Mouse (Mus musculus): ENCODE data around the gene Nrxn1. TPM values are rescaled to one million over a fixed set of nuclear protein-coding genes. Genes with fewer than 3 reads are reported as not detected.

Gene Nrxn1
- total and polyA plus RNA-seq, 3 experiments: 0.22 TPM; not detected in 2

GRCm38 (mm10) chr17:90583196-90583595, 509.7 kb downstream of the Nrxn1 start:
- Histone ChIP-seq H3K36me3 (replicated peaks) (no peaks in the 10 kb centered on the region), H3K4me3 (ENCODE audit: low read depth, low read length) (no peak overlapping the region), H3K27me3 (ENCODE audit: insufficient read depth, low read length) (no peaks in the 10 kb centered on the region), H3K9me3 (replicated peaks) (no peaks in the 10 kb centered on the region), H3K4me1 (ENCODE audit: insufficient read depth, low read depth, low read length) (no peaks in the 10 kb centered on the region)
- DNase-seq (ENCODE audit: low spot score): no peak
- no peak for ATAC-seq (ENCODE audit: extremely low read depth, insufficient number of reproducible peaks, low FRiP score, poor library complexity, severe bottlenecking)
- TF ChIP-seq GATA1 (IDR thresholded peaks at IDR 0.05; ENCODE audit: borderline replicate concordance, low read length) (no peak), GATA2 (IDR thresholded peaks at IDR 0.05; ENCODE audit: borderline replicate concordance, low read depth, low read length) (no peak), TAL1 (conservative IDR thresholded peaks at IDR 0.05; ENCODE audit: low read depth, low read length) (no peak), CTCF (IDR thresholded peaks at IDR 0.05; ENCODE audit: low read depth, low read length) (no peak), POLR2AphosphoS5 (IDR thresholded peaks at IDR 0.05; ENCODE audit: insufficient replicate concordance, low read depth, low read length) (no peak)

- Histone ChIP-seq H3K9me3 (replicated peaks) (peaks cover 4% of the 10 kb centered on the region), H3K27me3 (ENCODE audit: insufficient read depth, low read length) (no peaks in the 10 kb centered on the region), H3K36me3 (replicated peaks) (no peaks in the 10 kb centered on the region), H3K4me3 (ENCODE audit: low read depth, low read length) (no peak overlapping the region), H3K4me1 (ENCODE audit: insufficient read depth, low read depth, low read length) (no peaks in the 10 kb centered on the region)
- DNase-seq (ENCODE audit: low spot score) (no peak), ATAC-seq (ENCODE audit: extremely low read depth, insufficient number of reproducible peaks, low FRiP score, poor library complexity, severe bottlenecking) (no peak)
- no peak for TF ChIP-seq GATA1 (IDR thresholded peaks at IDR 0.05; ENCODE audit: borderline replicate concordance, low read length)
- TF ChIP-seq GATA2 (IDR thresholded peaks at IDR 0.05; ENCODE audit: borderline replicate concordance, low read depth, low read length): no peak
- TF ChIP-seq CTCF (IDR thresholded peaks at IDR 0.05; ENCODE audit: low read depth, low read length): no peak
Measured at GRCm38 (mm10) chr17:90569877-90570276, 523.0 kb downstream of the Nrxn1 start.

GRCm38 (mm10) chr17:90565186-90565585, 527.7 kb downstream of the Nrxn1 start:
- Histone ChIP-seq H3K27me3 (ENCODE audit: insufficient read depth, low read length) (no peaks in the 10 kb centered on the region), H3K4me3 (ENCODE audit: low read depth, low read length) (no peak overlapping the region), H3K4me1 (ENCODE audit: insufficient read depth, low read depth, low read length) (no peaks in the 10 kb centered on the region), H3K36me3 (replicated peaks) (no peaks in the 10 kb centered on the region), H3K9me3 (replicated peaks) (peaks cover 4% of the 10 kb centered on the region)
- no peak for DNase-seq (ENCODE audit: low spot score)
- ATAC-seq (ENCODE audit: extremely low read depth, insufficient number of reproducible peaks, low FRiP score, poor library complexity, severe bottlenecking): no peak
- TF ChIP-seq CTCF (IDR thresholded peaks at IDR 0.05; ENCODE audit: low read depth, low read length) (no peak), GATA2 (IDR thresholded peaks at IDR 0.05; ENCODE audit: borderline replicate concordance, low read depth, low read length) (no peak), GATA1 (IDR thresholded peaks at IDR 0.05; ENCODE audit: borderline replicate concordance, low read length) (no peak), POLR2AphosphoS5 (IDR thresholded peaks at IDR 0.05; ENCODE audit: insufficient replicate concordance, low read depth, low read length) (no peak), TAL1 (conservative IDR thresholded peaks at IDR 0.05; ENCODE audit: low read depth, low read length) (no peak)

- Histone ChIP-seq H3K36me3 (replicated peaks) (no peaks in the 10 kb centered on the region), H3K27me3 (ENCODE audit: insufficient read depth, low read length) (no peaks in the 10 kb centered on the region), H3K4me3 (ENCODE audit: low read depth, low read length) (no peak overlapping the region), H3K4me1 (ENCODE audit: insufficient read depth, low read depth, low read length) (no peaks in the 10 kb centered on the region), H3K9me3 (replicated peaks) (no peaks in the 10 kb centered on the region)
- TF ChIP-seq TAL1 (conservative IDR thresholded peaks at IDR 0.05; ENCODE audit: low read depth, low read length): no peak
- no peak for DNase-seq (ENCODE audit: low spot score)
- ATAC-seq (ENCODE audit: extremely low read depth, insufficient number of reproducible peaks, low FRiP score, poor library complexity, severe bottlenecking): no peak
Measured at GRCm38 (mm10) chr17:90556376-90556775, 536.5 kb downstream of the Nrxn1 start.

- Histone ChIP-seq H3K4me1 (ENCODE audit: insufficient read depth, low read depth, low read length) (no peaks in the 10 kb centered on the region), H3K27me3 (ENCODE audit: insufficient read depth, low read length) (no peaks in the 10 kb centered on the region), H3K36me3 (replicated peaks) (no peaks in the 10 kb centered on the region), H3K9me3 (replicated peaks) (no peaks in the 10 kb centered on the region), H3K4me3 (ENCODE audit: low read depth, low read length) (no peak overlapping the region)
- no peak for DNase-seq (ENCODE audit: low spot score)
- no peak for ATAC-seq (ENCODE audit: extremely low read depth, insufficient number of reproducible peaks, low FRiP score, poor library complexity, severe bottlenecking)
- no peak for TF ChIP-seq CTCF (IDR thresholded peaks at IDR 0.05; ENCODE audit: low read depth, low read length)
- TF ChIP-seq POLR2AphosphoS5 (IDR thresholded peaks at IDR 0.05; ENCODE audit: insufficient replicate concordance, low read depth, low read length): no peak
- no peak for TF ChIP-seq TAL1 (conservative IDR thresholded peaks at IDR 0.05; ENCODE audit: low read depth, low read length)
- TF ChIP-seq GATA1 (IDR thresholded peaks at IDR 0.05; ENCODE audit: borderline replicate concordance, low read length): no peak
- no peak for TF ChIP-seq GATA2 (IDR thresholded peaks at IDR 0.05; ENCODE audit: borderline replicate concordance, low read depth, low read length)
Measured at GRCm38 (mm10) chr17:90550415-90550814, 542.5 kb downstream of the Nrxn1 start.

- Histone ChIP-seq H3K9me3 (replicated peaks) (no peaks in the 10 kb centered on the region), H3K4me3 (ENCODE audit: low read depth, low read length) (no peak overlapping the region), H3K36me3 (replicated peaks) (no peaks in the 10 kb centered on the region), H3K27me3 (ENCODE audit: insufficient read depth, low read length) (no peaks in the 10 kb centered on the region), H3K4me1 (ENCODE audit: insufficient read depth, low read depth, low read length) (no peaks in the 10 kb centered on the region)
- DNase-seq (ENCODE audit: low spot score): no peak
- ATAC-seq (ENCODE audit: extremely low read depth, insufficient number of reproducible peaks, low FRiP score, poor library complexity, severe bottlenecking): no peak
- TF ChIP-seq GATA2 (IDR thresholded peaks at IDR 0.05; ENCODE audit: borderline replicate concordance, low read depth, low read length) (no peak), POLR2AphosphoS5 (IDR thresholded peaks at IDR 0.05; ENCODE audit: insufficient replicate concordance, low read depth, low read length) (no peak), CTCF (IDR thresholded peaks at IDR 0.05; ENCODE audit: low read depth, low read length) (no peak), GATA1 (IDR thresholded peaks at IDR 0.05; ENCODE audit: borderline replicate concordance, low read length) (no peak), TAL1 (conservative IDR thresholded peaks at IDR 0.05; ENCODE audit: low read depth, low read length) (no peak)
Measured at GRCm38 (mm10) chr17:90546806-90547205, 546.1 kb downstream of the Nrxn1 start.

- Histone ChIP-seq H3K36me3 (replicated peaks) (no peaks in the 10 kb centered on the region), H3K4me1 (ENCODE audit: insufficient read depth, low read depth, low read length) (no peaks in the 10 kb centered on the region), H3K27me3 (ENCODE audit: insufficient read depth, low read length) (no peaks in the 10 kb centered on the region), H3K4me3 (ENCODE audit: low read depth, low read length) (no peak overlapping the region), H3K9me3 (replicated peaks) (no peaks in the 10 kb centered on the region)
- ATAC-seq (ENCODE audit: extremely low read depth, insufficient number of reproducible peaks, low FRiP score, poor library complexity, severe bottlenecking): no peak
- TF ChIP-seq TAL1 (conservative IDR thresholded peaks at IDR 0.05; ENCODE audit: low read depth, low read length): no peak
- TF ChIP-seq GATA2 (IDR thresholded peaks at IDR 0.05; ENCODE audit: borderline replicate concordance, low read depth, low read length): no peak
- no peak for TF ChIP-seq CTCF (IDR thresholded peaks at IDR 0.05; ENCODE audit: low read depth, low read length)
- TF ChIP-seq POLR2AphosphoS5 (IDR thresholded peaks at IDR 0.05; ENCODE audit: insufficient replicate concordance, low read depth, low read length): no peak
- no peak for TF ChIP-seq GATA1 (IDR thresholded peaks at IDR 0.05; ENCODE audit: borderline replicate concordance, low read length)
- DNase-seq (ENCODE audit: low spot score): no peak
Measured at GRCm38 (mm10) chr17:90544639-90545259, 548.1 kb downstream of the Nrxn1 start.

Data from G1E (cell line).